Mouse (Mus musculus) gastrocnemius, postnatal 36 days (tissue): ENCODE results near the gene Scn1a. TPM values are rescaled to one million over a fixed set of nuclear protein-coding genes. Genes with fewer than 3 reads are reported as not detected.

Source experiments
- DNase-seq, 2 experiments: peaks; one replicate each; pipeline ENCODE4 v3.0.0; 2022
- intact Hi-C: fragments of 180-260 bp; cut with DNase I; formaldehyde crosslinking; loops from one replicate; pipeline ENCODE4 v1.15.1; 2025
- long read RNA-seq, 2 experiments: library from polyadenylated mRNA; stranded (forward); transcript quantifications; one replicate each; pipeline ENCODE4 v2.0.0; 2021
- total RNA-seq, 2 experiments: library from RNA; stranded (reverse); gene quantifications; 2 replicates each; pipeline ENCODE4 v1.2.3; 2021

Gene Scn1a
- under 1 TPM in 1 of 2 experiments, not detected in 1; 0.02 TPM for total RNA-seq
- long read RNA-seq, experiment 1: 0 reads
- long read RNA-seq, experiment 2: 0 reads

- no peak for DNase-seq
- intact Hi-C loops: no loop called here
These were observed at the start of gene Scn1a for GRCm38 (mm10) chr2:66440711-66441110. Gene Scn1a, minus strand, starts transcription at chr2:66440840.

DNA sequence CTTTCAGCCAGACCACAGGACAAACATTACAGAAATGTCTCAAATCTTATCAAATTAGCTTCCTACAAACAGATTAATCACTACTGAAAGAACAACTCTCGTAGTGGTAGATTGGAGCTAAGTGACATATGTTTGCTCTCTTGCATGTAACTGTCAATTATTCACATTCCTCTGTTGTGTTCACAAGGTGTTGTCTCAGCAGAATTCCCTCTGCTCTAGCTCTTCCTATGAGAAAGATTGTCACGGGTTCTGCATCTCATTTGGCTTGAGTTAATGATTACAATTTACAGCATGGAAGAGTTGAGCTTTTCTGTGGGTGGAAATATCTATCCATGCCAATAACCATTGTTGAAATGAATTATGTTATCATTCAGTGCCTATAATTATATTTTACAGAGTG, 37.8 kb upstream of the Scn1a start:
- DNase-seq: no peak
- intact Hi-C loops: loop anchor here (10.0 kb wide), 1 partner anchor 166 kb away; no protein-coding TSS in a partner anchor

DNA sequence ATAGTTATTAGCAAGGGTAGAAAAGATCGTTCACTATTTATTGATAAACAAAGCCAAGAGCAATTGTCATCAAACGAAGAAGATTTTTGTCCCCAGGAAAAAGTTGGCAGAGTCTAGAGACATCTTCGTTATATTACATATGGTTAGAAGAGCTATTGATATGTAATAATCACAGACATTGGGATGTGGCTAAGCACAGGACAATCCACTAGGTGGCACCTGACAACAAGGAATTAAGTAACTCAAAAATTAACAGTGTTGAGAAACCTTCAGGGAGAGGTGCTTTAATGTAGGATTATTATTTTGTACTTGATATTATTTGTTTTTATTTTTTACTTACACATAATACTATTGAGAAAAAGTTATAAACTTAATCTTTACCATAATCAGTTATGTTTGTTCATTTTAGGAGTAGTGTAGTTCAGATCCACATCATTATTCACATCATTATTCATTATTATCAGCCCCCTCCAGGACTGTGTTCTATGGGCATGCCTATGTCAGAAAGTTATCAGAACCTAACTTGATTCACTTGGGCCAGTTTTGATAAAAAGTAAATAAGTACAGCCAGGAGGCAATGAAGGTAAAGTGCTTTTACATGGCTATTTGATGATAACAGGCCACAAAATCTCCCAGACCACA, 32.7 kb upstream of the Scn1a start:
- no peak for DNase-seq
- intact Hi-C loops: loop anchor here (10.0 kb wide), 1 partner anchor 171 kb away; no protein-coding TSS in a partner anchor

- no peak for DNase-seq
- intact Hi-C loops: no loop called here
These were observed 24.8 kb upstream of the Scn1a start for GRCm38 (mm10) chr2:66465484-66465883.

- intact Hi-C loops: no loop called here
- no peak for DNase-seq
These were observed 24.3 kb upstream of the Scn1a start for GRCm38 (mm10) chr2:66464874-66465458.

- intact Hi-C loops: no loop called here
- DNase-seq: no peak
These were observed 23.3 kb upstream of the Scn1a start for GRCm38 (mm10) chr2:66463916-66464315.

DNA sequence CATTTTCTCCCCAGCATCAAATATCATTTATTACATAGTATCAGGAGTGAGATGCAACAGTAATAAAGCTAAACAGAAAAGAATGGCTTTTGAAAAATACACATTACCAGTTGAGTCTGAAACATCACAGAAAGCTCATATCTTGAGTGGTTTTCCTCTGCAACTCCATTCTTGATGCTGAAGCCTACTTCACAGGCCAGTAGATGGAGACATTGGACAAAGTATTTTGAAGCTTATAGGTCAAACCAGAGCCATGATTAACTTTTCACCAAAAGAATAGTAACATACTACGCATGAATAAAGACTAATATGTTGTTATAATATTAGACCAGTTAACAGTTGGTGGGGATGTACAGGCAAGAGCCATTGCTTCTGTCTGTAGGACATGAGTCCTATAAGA, 21.8 kb upstream of the Scn1a start:
- intact Hi-C loops: no loop called here
- DNase-seq: no peak

DNA sequence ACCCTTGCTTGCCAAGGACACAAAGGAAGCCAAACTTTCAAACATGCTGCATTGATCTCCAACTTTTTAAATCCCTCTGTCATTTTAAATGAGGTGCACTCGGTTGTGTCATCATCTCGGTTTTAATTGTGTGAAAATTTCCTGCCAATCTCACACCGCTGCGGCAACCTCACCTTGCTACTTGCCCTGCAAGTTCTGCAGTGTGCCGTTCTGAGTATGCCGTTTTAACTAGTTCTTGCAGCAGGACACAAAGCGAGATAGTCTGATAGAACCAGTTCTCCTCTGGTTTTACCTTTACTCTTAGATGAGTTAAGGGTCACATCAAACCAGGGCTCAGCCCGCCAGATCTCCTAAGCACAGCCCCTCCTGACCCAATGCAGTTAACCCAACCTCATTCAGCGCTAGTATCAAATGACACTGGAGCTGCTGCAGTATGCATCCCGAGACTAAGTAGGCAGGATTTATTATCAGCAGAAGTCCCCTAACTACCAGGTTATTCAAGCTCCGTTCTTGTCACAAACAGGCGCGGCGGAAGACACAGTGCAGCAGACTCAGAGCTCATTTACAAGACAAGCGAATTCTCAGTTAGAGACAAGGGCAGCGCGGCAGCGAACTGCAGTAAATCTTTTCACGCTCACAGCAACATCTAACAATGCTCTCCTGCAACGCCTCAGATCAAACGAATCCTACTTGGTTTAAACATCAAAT, 722 bp downstream of the Scn1a start:
- no peak for DNase-seq
- intact Hi-C loops: no loop called here

- DNase-seq: no peak
- intact Hi-C loops: no loop called here
These were observed 4.4 kb downstream of the Scn1a start for GRCm38 (mm10) chr2:66436286-66436685.

GRCm38 (mm10) chr2:66409740-66410290, 30.8 kb downstream of the Scn1a start:
- DNase-seq: no peak
- intact Hi-C loops: loop anchor here (2.0 kb wide), 1 partner anchor 153 kb away; the partner anchor contains the start of gene Ttc21b

GRCm38 (mm10) chr2:66408899-66409739, 31.5 kb downstream of the Scn1a start:
- intact Hi-C loops: no loop called here
- DNase-seq: no peak

DNA sequence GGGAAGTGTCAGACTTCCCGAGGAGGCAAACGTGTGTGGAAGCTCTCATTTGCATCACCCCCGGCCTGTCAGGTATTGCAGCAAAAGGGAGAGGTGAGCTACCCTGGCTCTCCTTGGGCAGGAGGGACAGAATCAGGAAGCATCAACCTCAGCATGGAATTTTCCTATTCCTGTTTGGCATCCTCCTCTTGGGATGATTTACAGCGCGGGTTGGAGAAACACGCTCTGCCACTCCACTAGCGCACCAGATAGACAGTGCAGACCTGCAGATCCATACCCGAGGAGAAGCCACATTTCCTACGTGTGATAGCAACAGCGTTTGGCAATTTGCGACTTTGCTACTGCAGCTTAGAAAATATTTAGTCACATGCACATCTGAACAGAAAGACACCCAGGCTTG, 32.2 kb downstream of the Scn1a start:
- intact Hi-C loops: no loop called here
- no peak for DNase-seq

DNA sequence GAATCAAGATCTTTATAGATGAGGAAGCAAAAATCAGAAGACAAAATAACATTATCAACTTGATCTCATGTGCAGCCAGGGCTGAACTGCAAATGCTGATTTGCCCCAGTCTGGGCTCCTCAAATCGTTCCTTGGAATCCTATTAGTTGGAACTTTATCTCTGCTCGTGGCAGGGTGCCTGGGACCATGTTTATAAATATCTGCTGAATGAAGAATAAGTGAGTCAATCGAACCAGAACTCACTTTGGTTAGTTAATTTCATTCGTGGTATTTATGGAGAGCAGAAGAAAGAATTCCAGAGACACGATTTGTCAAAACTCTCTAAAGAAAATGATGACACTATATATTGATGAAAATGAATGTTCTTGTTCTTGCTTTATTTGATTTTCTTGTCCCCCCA, 48.1 kb downstream of the Scn1a start:
- intact Hi-C loops: no loop called here
- no peak for DNase-seq

DNA sequence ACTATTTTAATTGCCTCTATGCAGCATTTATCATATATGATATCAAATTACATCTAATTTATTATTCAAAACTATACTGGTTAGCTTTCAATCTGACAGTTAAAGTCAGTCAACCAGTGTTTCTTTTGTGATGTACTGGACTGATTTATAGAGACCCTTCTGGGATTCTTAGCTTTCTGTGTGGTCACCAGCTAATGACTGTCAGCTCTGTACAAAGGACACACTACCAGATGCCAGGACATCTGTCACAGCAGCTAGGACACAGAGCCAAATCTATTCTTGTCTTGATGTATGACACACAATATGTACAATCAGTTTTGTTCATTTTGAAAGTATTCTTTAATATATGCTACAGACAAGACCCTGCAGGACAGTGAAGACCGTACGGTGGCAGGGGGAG, 72.7 kb downstream of the Scn1a start:
- intact Hi-C loops: no loop called here
- no peak for DNase-seq

GRCm38 (mm10) chr2:66350590-66350989, 90.0 kb downstream of the Scn1a start:
- no peak for DNase-seq
- intact Hi-C loops: no loop called here

DNA sequence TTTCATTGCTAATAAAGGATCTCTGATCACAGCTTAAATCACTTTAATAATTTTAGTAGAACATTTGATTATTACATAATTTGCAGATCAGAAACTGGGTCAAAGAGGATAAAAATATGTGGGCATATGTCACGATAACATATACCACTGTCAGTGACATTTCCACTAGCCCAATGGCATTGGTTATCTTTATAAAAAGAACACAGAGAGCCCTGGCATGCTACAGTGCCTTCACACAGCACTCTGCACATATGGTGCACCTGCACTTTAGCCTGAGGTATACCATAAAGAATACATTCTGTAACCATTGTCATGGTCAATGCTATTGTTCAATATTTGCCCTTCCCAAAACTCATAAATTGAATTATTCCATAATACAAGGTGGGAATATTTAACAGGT, 94.0 kb downstream of the Scn1a start:
- intact Hi-C loops: no loop called here
- DNase-seq: no peak

DNA sequence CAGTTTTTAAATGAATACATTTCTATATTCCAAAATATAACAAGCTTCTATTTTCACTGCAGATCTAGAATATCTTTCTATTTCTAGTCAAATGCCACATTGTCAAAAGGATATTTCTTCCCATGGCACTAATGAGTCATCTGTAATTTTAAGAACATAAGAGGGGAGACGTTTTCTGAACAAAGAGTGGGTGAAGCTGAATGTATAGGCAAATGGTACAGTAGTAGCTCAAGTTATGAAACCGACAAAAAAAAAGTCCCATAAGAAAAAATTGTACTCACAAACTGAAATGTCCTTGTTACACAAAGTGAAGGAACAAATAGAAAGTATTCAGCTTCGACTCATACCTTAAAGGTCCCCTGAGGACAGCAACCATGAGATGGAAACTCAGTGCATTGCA, 94.5 kb downstream of the Scn1a start:
- intact Hi-C loops: no loop called here
- DNase-seq: no peak

DNA sequence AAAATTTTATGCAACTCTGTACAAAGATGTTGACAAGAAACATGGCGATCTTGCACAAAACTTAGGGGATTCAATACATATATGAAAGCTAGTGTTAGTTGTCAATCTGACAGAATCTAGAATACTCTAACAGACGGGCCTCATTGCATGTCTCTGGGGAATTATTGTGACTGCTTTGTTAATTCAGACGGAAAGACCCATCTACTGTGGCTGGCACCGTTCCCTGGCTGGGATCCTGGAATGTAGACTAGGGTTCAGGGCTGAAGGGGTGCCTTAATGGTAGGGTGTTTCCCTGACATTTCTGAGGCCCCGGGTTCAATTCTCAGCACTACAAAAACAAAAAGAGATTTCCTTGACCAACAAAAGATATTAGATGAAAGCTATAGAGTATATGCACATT, 103.2 kb downstream of the Scn1a start:
- DNase-seq: no peak
- intact Hi-C loops: no loop called here

DNA sequence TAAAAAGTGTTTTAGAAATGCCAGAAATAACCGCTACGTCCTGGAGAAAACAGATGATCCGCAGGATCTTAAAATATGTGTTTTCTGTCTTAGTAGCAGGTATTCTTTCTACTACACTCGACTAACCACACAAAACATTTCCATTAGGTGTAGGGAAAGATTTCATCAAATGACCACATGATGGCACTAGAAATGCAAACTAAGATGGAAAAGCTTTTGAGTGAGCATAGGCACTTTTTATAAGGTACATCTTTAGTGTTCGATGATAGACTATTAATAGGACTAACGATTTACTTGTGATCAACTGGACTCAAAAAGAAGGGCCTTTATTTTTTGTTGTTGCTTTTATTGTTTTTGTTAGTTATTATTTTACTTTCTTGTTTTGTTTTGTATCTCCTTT, 104.2 kb downstream of the Scn1a start:
- intact Hi-C loops: no loop called here
- no peak for DNase-seq

DNA sequence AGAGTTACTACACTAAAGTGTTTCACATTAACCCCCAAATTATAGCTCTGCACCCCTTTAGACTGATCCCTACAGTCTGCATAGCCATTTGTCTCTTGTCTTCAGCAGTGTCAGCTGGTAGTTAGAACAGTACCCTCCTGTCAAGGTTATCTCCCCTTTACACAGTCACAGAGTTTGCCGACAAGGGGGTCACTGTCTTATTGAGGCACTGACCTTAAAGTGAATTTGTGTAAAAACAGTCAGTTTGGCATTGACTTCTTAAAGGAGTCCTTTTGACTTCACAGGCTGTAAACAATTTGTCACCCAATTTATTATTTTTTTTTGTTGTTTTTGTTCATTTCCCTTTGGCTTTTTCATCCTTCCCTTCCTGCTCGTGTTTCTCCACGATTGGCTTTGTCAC, 168.1 kb downstream of the Scn1a start:
- DNase-seq: no peak
- intact Hi-C loops: no loop called here
